Mouse (Mus musculus) 3T3-L1 (cell line): ENCODE data around the gene Nhlrc2.
"Not testable (repeated sequence)": the region's sequence is repeated elsewhere in the genome, so short reads cannot be mapped to it uniquely, and the experiment has no call there.

Source experiments
- DNase-seq: peaks from one replicate; pipeline ENCODE4 v3.0.0-alpha.2; 2015; ENCODE audit warnings: low read depth, low spot score

The Nhlrc2 gene

GRCm38 (mm10) chr19:56548230-56549032 lies at the start of gene Nhlrc2:
TSS of gene Nhlrc2 (plus strand) at chr19:56548261.
- peak; percentile 92 for DNase-seq

- not testable (repeated sequence) for DNase-seq
Observed at GRCm38 (mm10) chr19:56503069-56503468, 45.0 kb upstream of the Nhlrc2 start.

GRCm38 (mm10) chr19:56503525-56503924 lies 44.5 kb upstream of the Nhlrc2 start:
- DNase-seq, result not testable (repeated sequence)

- not testable (repeated sequence) for DNase-seq
Observed at GRCm38 (mm10) chr19:56511207-56511606, 36.9 kb upstream of the Nhlrc2 start.

- DNase-seq, result not testable (repeated sequence)
Observed at GRCm38 (mm10) chr19:56513527-56513926, 34.5 kb upstream of the Nhlrc2 start.

GRCm38 (mm10) chr19:56519408-56519807 lies 28.7 kb upstream of the Nhlrc2 start:
- not testable (repeated sequence) for DNase-seq

GRCm38 (mm10) chr19:56530529-56530928 lies 17.5 kb upstream of the Nhlrc2 start:
- DNase-seq, result not testable (repeated sequence)

- DNase-seq, result no peak
Observed at GRCm38 (mm10) chr19:56531251-56531650, 16.8 kb upstream of the Nhlrc2 start.

- no peak for DNase-seq
Observed at GRCm38 (mm10) chr19:56533291-56534071, 14.6 kb upstream of the Nhlrc2 start.

GRCm38 (mm10) chr19:56534337-56534736 lies 13.7 kb upstream of the Nhlrc2 start:
- no peak for DNase-seq

GRCm38 (mm10) chr19:56535064-56535463 lies 13.0 kb upstream of the Nhlrc2 start:
- DNase-seq, result peak; percentile 46

- no peak for DNase-seq
Observed at GRCm38 (mm10) chr19:56535765-56536164, 12.3 kb upstream of the Nhlrc2 start.

GRCm38 (mm10) chr19:56543320-56543719 lies 4.7 kb upstream of the Nhlrc2 start:
- no peak for DNase-seq

GRCm38 (mm10) chr19:56544681-56545388 lies 3.2 kb upstream of the Nhlrc2 start:
- no peak for DNase-seq

GRCm38 (mm10) chr19:56546031-56546430 lies 2.0 kb upstream of the Nhlrc2 start:
- DNase-seq, result peak; percentile 39

- peak; percentile 70 for DNase-seq
Observed at GRCm38 (mm10) chr19:56547456-56548229, 418 bp upstream of the Nhlrc2 start, which contains the start of gene Dclre1a. TSS of gene Dclre1a (minus strand) at chr19:56548222.

GRCm38 (mm10) chr19:56549033-56549680 lies 1.1 kb downstream of the Nhlrc2 start:
- no peak for DNase-seq

GRCm38 (mm10) chr19:56553177-56553576 lies 5.1 kb downstream of the Nhlrc2 start:
- DNase-seq, result no peak

GRCm38 (mm10) chr19:56555972-56556371 lies 7.9 kb downstream of the Nhlrc2 start:
- DNase-seq, result peak; percentile 71

GRCm38 (mm10) chr19:56562433-56563138 lies 14.5 kb downstream of the Nhlrc2 start:
- DNase-seq, result no peak
